8 mouse cellular contexts compared by ENCODE assay signal in genomic region chr19:29805101-29805916, GRCm38 (mm10). TPM values are rescaled to one million over a fixed set of nuclear protein-coding genes. Genes with fewer than 3 reads are reported as not detected.
A peak's percentile ranks its signal among the peaks of the same experiment; 100 is the strongest.
DNase-seq lines count a peak whose midpoint lies in the region; ATAC-seq and TF ChIP-seq lines count a peak whose summit lies in the region.

No protein-coding gene starts in this region.

- intact Hi-C loops in left cerebral cortex, adult 2 months (cut with DNase I) = loop anchor here (5.0 kb wide), 2 partner anchors 227 to 312 kb away; partner anchors contain the start of gene Uhrf2

- TF ChIP-seq CTCF in left cerebral cortex, adult 2 months (IDR thresholded peaks at IDR 0.05) = no peak

- peaks cover 74% of the 10 kb centered on the region for H3K79me2 ChIP-seq in macrophage (ENCODE audit: inconsistent target)

- ATAC-seq in hindbrain, embryonic 11.5 days (ENCODE audit: low FRiP score) = peak; percentile 38

- H3K27me3 ChIP-seq in hindbrain, embryonic 11.5 days (ENCODE audit: control insufficient read depth, insufficient read depth, low read length) = no peaks in the 10 kb centered on the region

- peak overlapping the region; percentile 96 for H3K27ac ChIP-seq in hindbrain, embryonic 11.5 days (ENCODE audit: low read depth, low read length)
- peak overlapping the region; percentile 71 for H3K27ac ChIP-seq in left cerebral cortex, adult 2 months
- H3K27ac ChIP-seq in macrophage = no peak overlapping the region

- WGBS in hindbrain, embryonic 11.5 days = under 1% methylated on average over 70 of the region's 72 CpGs
- WGBS in macrophage (ENCODE audit: missing documents) = under 1% methylated on average over 70 of the region's 72 CpGs

- H3K9ac ChIP-seq in hindbrain, embryonic 11.5 days (ENCODE audit: low read depth, low read length) = peak overlapping the region; percentile 84

- H3K36me3 ChIP-seq in hindbrain, embryonic 11.5 days (ENCODE audit: control insufficient read depth, insufficient read depth, low read length) = no peaks in the 10 kb centered on the region
- no peaks in the 10 kb centered on the region for H3K36me3 ChIP-seq in macrophage (ENCODE audit: inconsistent target)

- H3K9me3 ChIP-seq in hindbrain, embryonic 11.5 days (ENCODE audit: control insufficient read depth, low read length) = no peaks in the 10 kb centered on the region

- peak overlapping the region; percentile 82 for H3K4me3 ChIP-seq in hindbrain, embryonic 11.5 days (ENCODE audit: low read depth, low read length)
- H3K4me3 ChIP-seq in left cerebral cortex, adult 2 months = peak overlapping the region; percentile 85
- H3K4me3 ChIP-seq in macrophage (ENCODE audit: inconsistent target) = peak overlapping the region; percentile 47

- DNase-seq in T-cell, adult 2 months (ENCODE audit: low spot score) = peak; percentile 71
- peak; percentile 74 for DNase-seq in cerebellum, adult 9-11 months
- peak; percentile 26 to 27 for DNase-seq in frontal cortex, adult 2 months (ENCODE audit: extremely low spot score in 1 of 2, low spot score in 1 of 2)
- DNase-seq in hindbrain, embryonic 11.5 days (ENCODE audit: low spot score) = peak; percentile 74
- peak; percentile 38 to 42 for DNase-seq in left cerebral cortex, adult 2 months (ENCODE audit: extremely low spot score in 1 of 2, low spot score in 2 of 2)
- peak; percentile 39 for DNase-seq in right cerebral cortex, adult 18-20 months
- DNase-seq in urinary bladder, postnatal 14 days (ENCODE audit: low spot score) = peak; percentile 77

- peak overlapping the region; percentile 87 for H3K4me2 ChIP-seq in hindbrain, embryonic 11.5 days (replicated peaks; ENCODE audit: low read depth, low read length)

- H3K4me1 ChIP-seq in hindbrain, embryonic 11.5 days (replicated peaks; ENCODE audit: control insufficient read depth, insufficient read depth, low read length) = no peaks in the 10 kb centered on the region

RNA-seq across cellular contexts. Expression of gene 9930021J03Rik, which starts 0.5 kb away (rescaled TPM):
- polyA plus RNA-seq in frontal cortex, adult 2 months (2012; rRNA removed) = 25.5 and 32.5 TPM in 2 replicates
- 9.0 and 9.8 TPM in 2 replicates for polyA plus RNA-seq in hindbrain, embryonic 11.5 days (2014; fragmentation: Nextera tagmentation; extraction: Ambion mirVana)
- total RNA-seq in left cerebral cortex, adult 2 months (2021) = 10 to 100 TPM; 38.3 to 41.1 TPM
- total RNA-seq in macrophage (2018; cell fraction: chromatin; rRNA removed) = 10 to 100 TPM; 14.3 to 46.5 (median 34.1) TPM
- total RNA-seq in macrophage (2018; cell fraction: cytosol; rRNA removed) = 10 to 100 TPM; 10.9 to 21.8 (median 16.3) TPM
- 10 to 100 TPM; 14.7 to 35.3 (median 25.1) TPM for total RNA-seq in macrophage (2018; cell fraction: nucleus; rRNA removed)
- polyA plus RNA-seq in macrophage (2018) = 10.2 to 17.7 TPM (median 10.6 TPM) in 3 replicates

RNA-seq across cellular contexts. Expression of gene Ranbp6, which starts 7.5 kb away (rescaled TPM):
- 15.5 and 16.8 TPM in 2 replicates for polyA plus RNA-seq in frontal cortex, adult 2 months (2012; rRNA removed)
- 41.1 and 45.1 TPM in 2 replicates for polyA plus RNA-seq in hindbrain, embryonic 11.5 days (2014; fragmentation: Nextera tagmentation; extraction: Ambion mirVana)
- total RNA-seq in left cerebral cortex, adult 2 months (2021) = 10 to 100 TPM; 32.1 to 36.4 TPM
- 10 to 100 TPM in 14 of 26 experiments, 1 to 10 TPM in 12; 2.6 to 27.1 (median 11.5) TPM for total RNA-seq in macrophage (2018; cell fraction: chromatin; rRNA removed)
- 1 to 10 TPM; 2.2 to 9.9 (median 5.5) TPM for total RNA-seq in macrophage (2018; cell fraction: cytosol; rRNA removed)
- 10 to 100 TPM in 10 of 26 experiments, 1 to 10 TPM in 16; 3.3 to 28.2 (median 9.1) TPM for total RNA-seq in macrophage (2018; cell fraction: nucleus; rRNA removed)
- polyA plus RNA-seq in macrophage (2018) = 6.2 to 6.7 TPM (median 6.6 TPM) in 3 replicates

Comparison
In these comparisons a context has a peak if more than half of its experiments do, and no peak if none do; other contexts are left out.
1. DNase-seq: peak in every context shown above with its lines; median percentile 77 in urinary bladder, postnatal 14 days; 74 in cerebellum, adult 9-11 months; 74 in hindbrain, embryonic 11.5 days; 71 in T-cell, adult 2 months; 40 in left cerebral cortex, adult 2 months; 39 in right cerebral cortex, adult 18-20 months; 26 in frontal cortex, adult 2 months.